Mouse (Mus musculus) WW6 (cell line): ENCODE results near the gene Dnaic1.

Source experiments
- DNase-seq: peaks from one replicate; pipeline ENCODE4 v3.0.0-alpha.2; 2013; ENCODE audit warnings: low read depth, low spot score

The Dnaic1 gene

GRCm38 (mm10) chr4:41571490-41571889 is 1.9 kb downstream of the Dnaic1 start:
- no peak for DNase-seq

GRCm38 (mm10) chr4:41573492-41573891 is 3.9 kb downstream of the Dnaic1 start:
- DNase-seq, result no peak

- DNase-seq, result no peak
Observed at GRCm38 (mm10) chr4:41575914-41576313, 6.3 kb downstream of the Dnaic1 start.

GRCm38 (mm10) chr4:41583353-41583752 is 13.8 kb downstream of the Dnaic1 start:
- no peak for DNase-seq

GRCm38 (mm10) chr4:41602818-41603217 is 33.2 kb downstream of the Dnaic1 start:
- DNase-seq, result no peak

GRCm38 (mm10) chr4:41604476-41605396 is 35.2 kb downstream of the Dnaic1 start:
- DNase-seq, result no peak

GRCm38 (mm10) chr4:41606784-41607183 is 37.2 kb downstream of the Dnaic1 start:
- DNase-seq, result peak; percentile 29

GRCm38 (mm10) chr4:41609681-41610593 is 40.4 kb downstream of the Dnaic1 start:
- DNase-seq, result no peak

GRCm38 (mm10) chr4:41610594-41610980 is 41.0 kb downstream of the Dnaic1 start:
- DNase-seq, result no peak

- no peak for DNase-seq
Observed at GRCm38 (mm10) chr4:41612166-41612565, 42.6 kb downstream of the Dnaic1 start.

- DNase-seq, result no peak
Observed at GRCm38 (mm10) chr4:41614156-41614555, 44.6 kb downstream of the Dnaic1 start.

GRCm38 (mm10) chr4:41615661-41616599 is 46.4 kb downstream of the Dnaic1 start:
- DNase-seq, result no peak

GRCm38 (mm10) chr4:41618916-41619746 is 49.6 kb downstream of the Dnaic1 start:
- DNase-seq, result no peak

GRCm38 (mm10) chr4:41622071-41622470 is 52.5 kb downstream of the Dnaic1 start:
- no peak for DNase-seq

GRCm38 (mm10) chr4:41628202-41628927 is 58.8 kb downstream of the Dnaic1 start:
- DNase-seq, result no peak

- DNase-seq, result no peak
Observed at GRCm38 (mm10) chr4:41630196-41630595, 60.6 kb downstream of the Dnaic1 start.

GRCm38 (mm10) chr4:41631390-41631789 is 61.8 kb downstream of the Dnaic1 start:
- DNase-seq, result no peak

GRCm38 (mm10) chr4:41633001-41633400 is 63.4 kb downstream of the Dnaic1 start:
- DNase-seq, result no peak

GRCm38 (mm10) chr4:41634631-41635030 is 65.1 kb downstream of the Dnaic1 start:
- no peak for DNase-seq

- DNase-seq, result no peak
Observed at GRCm38 (mm10) chr4:41635224-41635623, 65.6 kb downstream of the Dnaic1 start.
